Mouse (Mus musculus): ENCODE measurements around the gene Mettl23.

GRCm38 (mm10) chr11:116822215-116822614, 20.9 kb upstream of the Mettl23 start:
- TF ChIP-seq CEBPB (IDR thresholded peaks at IDR 0.05; ENCODE audit: insufficient read depth, poor library complexity, severe bottlenecking) = no peak
- TF ChIP-seq POLR2A (IDR thresholded peaks at IDR 0.05; ENCODE audit: insufficient read length, low read depth) = no peak
- no peak for TF ChIP-seq SRF (IDR thresholded peaks at IDR 0.05; ENCODE audit: control insufficient read depth, insufficient read length, low read depth)
- TF ChIP-seq MAX (IDR thresholded peaks at IDR 0.05; ENCODE audit: low read depth) = no peak
- no peak for TF ChIP-seq POLR2AphosphoS2 (IDR thresholded peaks at IDR 0.05; ENCODE audit: insufficient read length, low read depth)
- no peak for TF ChIP-seq E2F4 (IDR thresholded peaks at IDR 0.05; ENCODE audit: insufficient read depth)
- TF ChIP-seq USF1 (IDR thresholded peaks at IDR 0.05; ENCODE audit: low read depth) = no peak
- TF ChIP-seq MYOD1 (IDR thresholded peaks at IDR 0.05; ENCODE audit: control insufficient read depth in 1 of 3, insufficient read length in 2 of 3, low read depth in 2 of 3) = no peak

Measured in myocyte (in vitro differentiated cells).